Mouse (Mus musculus): Measurements from ENCODE around the gene Pygm. TPM values are rescaled to one million over a fixed set of nuclear protein-coding genes. Genes with fewer than 3 reads are reported as not detected.

Gene Pygm
- total and polyA plus RNA-seq, 2 experiments from 2014 or later = 10.4 to 11.9 TPM

- Histone ChIP-seq H3K27ac (no peak overlapping the region), H3K9ac (replicated peaks; ENCODE audit: low read length) (no peak overlapping the region), H3K4me1 (ENCODE audit: insufficient read depth, low read length) (peaks cover 4% of the 10 kb centered on the region; the same call in 1 of the 2 replicates), H3K4me2 (ENCODE audit: low read depth, low read length) (no peak overlapping the region), H3K9me3 (ENCODE audit: low read length) (no peaks in the 10 kb centered on the region), H3K4me3 (ENCODE audit: low read length) (no peak overlapping the region), H3K36me3 (ENCODE audit: insufficient read depth, low read length) (no peaks in the 10 kb centered on the region), H3K27me3 (ENCODE audit: insufficient read depth, low read length) (no peaks in the 10 kb centered on the region)
- 79% methylated on average over 11 of the region's 11 CpGs for WGBS
- no peak for TF ChIP-seq CTCF (IDR thresholded peaks at IDR 0.05; ENCODE audit: low read depth)
- ATAC-seq (no peak), DNase-seq (ENCODE audit: low spot score) (no peak)
Observed at GRCm38 (mm10) chr19:6384954-6385353, 755 bp downstream of the Pygm start.

- 82% methylated on average over 5 of the region's 5 CpGs for WGBS
- no peak for DNase-seq (ENCODE audit: low spot score)
Observed at GRCm38 (mm10) chr19:6385419-6385818, 1.2 kb downstream of the Pygm start.

GRCm38 (mm10) chr19:6385821-6386220, 1.6 kb downstream of the Pygm start:
- H3K9me3 ChIP-seq (ENCODE audit: low read length) = no peaks in the 10 kb centered on the region
- peaks cover 4% of the 10 kb centered on the region; the same call in 1 of the 2 replicates for H3K4me1 ChIP-seq (ENCODE audit: insufficient read depth, low read length)
- H3K27me3 ChIP-seq (ENCODE audit: insufficient read depth, low read length) = no peaks in the 10 kb centered on the region
- DNase-seq (ENCODE audit: low spot score) = no peak
- no peaks in the 10 kb centered on the region for H3K36me3 ChIP-seq (ENCODE audit: insufficient read depth, low read length)
- H3K4me3 ChIP-seq (ENCODE audit: low read length) = no peak overlapping the region
- TF ChIP-seq CTCF (IDR thresholded peaks at IDR 0.05; ENCODE audit: low read depth) = no peak
- H3K27ac ChIP-seq = no peak overlapping the region
- WGBS = 91% methylated on average over 7 of the region's 7 CpGs
- H3K4me2 ChIP-seq (ENCODE audit: low read depth, low read length) = no peak overlapping the region
- no peak overlapping the region for H3K9ac ChIP-seq (replicated peaks; ENCODE audit: low read length)
- ATAC-seq = no peak

More at GRCm38 (mm10) chr19:6385419-6385818, 1.2 kb downstream of the Pygm start:
- no peaks in the 10 kb centered on the region for H3K27me3 ChIP-seq (ENCODE audit: insufficient read depth, low read length)
- H3K4me3 ChIP-seq (ENCODE audit: low read length) = no peak overlapping the region
- H3K9me3 ChIP-seq (ENCODE audit: low read length) = no peaks in the 10 kb centered on the region
- no peaks in the 10 kb centered on the region for H3K36me3 ChIP-seq (ENCODE audit: insufficient read depth, low read length)
- TF ChIP-seq CTCF (IDR thresholded peaks at IDR 0.05; ENCODE audit: low read depth) = no peak
- no peak overlapping the region for H3K4me2 ChIP-seq (ENCODE audit: low read depth, low read length)
- H3K4me1 ChIP-seq (ENCODE audit: insufficient read depth, low read length) = peaks cover 4% of the 10 kb centered on the region; the same call in 1 of the 2 replicates
- no peak overlapping the region for H3K9ac ChIP-seq (replicated peaks; ENCODE audit: low read length)
- no peak overlapping the region for H3K27ac ChIP-seq
- ATAC-seq = no peak

- 62% methylated on average over 9 of the region's 9 CpGs for WGBS
- Histone ChIP-seq H3K9ac (replicated peaks; ENCODE audit: low read length) (no peak overlapping the region), H3K4me3 (ENCODE audit: low read length) (no peak overlapping the region), H3K27ac (no peak overlapping the region), H3K27me3 (ENCODE audit: insufficient read depth, low read length) (no peaks in the 10 kb centered on the region), H3K36me3 (ENCODE audit: insufficient read depth, low read length) (no peaks in the 10 kb centered on the region), H3K4me1 (ENCODE audit: insufficient read depth, low read length) (peaks cover 4% of the 10 kb centered on the region; the same call in 1 of the 2 replicates), H3K9me3 (ENCODE audit: low read length) (no peaks in the 10 kb centered on the region), H3K4me2 (ENCODE audit: low read depth, low read length) (no peak overlapping the region)
- no peak for TF ChIP-seq CTCF (IDR thresholded peaks at IDR 0.05; ENCODE audit: low read depth)
- no peak for DNase-seq (ENCODE audit: low spot score)
- no peak for ATAC-seq
Observed at GRCm38 (mm10) chr19:6386234-6386633, 2.0 kb downstream of the Pygm start.

- 73% methylated on average over 13 of the region's 13 CpGs for WGBS
Observed at GRCm38 (mm10) chr19:6388006-6388405, 3.8 kb downstream of the Pygm start.

GRCm38 (mm10) chr19:6389803-6390202, 5.6 kb downstream of the Pygm start:
- Histone ChIP-seq H3K4me1 (ENCODE audit: insufficient read depth, low read length) (no peaks in the 10 kb centered on the region), H3K9ac (replicated peaks; ENCODE audit: low read length) (peak overlapping the region; percentile 41), H3K27ac (0 out of 2 replicates have a peak overlapping the region, but pooled peaks have one; percentile 26), H3K9me3 (ENCODE audit: low read length) (no peaks in the 10 kb centered on the region), H3K36me3 (ENCODE audit: insufficient read depth, low read length) (no peaks in the 10 kb centered on the region), H3K4me3 (ENCODE audit: low read length) (peak overlapping the region; percentile 27), H3K4me2 (ENCODE audit: low read depth, low read length) (peak overlapping the region; percentile 55), H3K27me3 (ENCODE audit: insufficient read depth, low read length) (no peaks in the 10 kb centered on the region)
- DNase-seq (ENCODE audit: low spot score) (peak; percentile 48), ATAC-seq (peak; percentile 50; the same call in 1 of the 2 replicates)
- TF ChIP-seq CTCF (IDR thresholded peaks at IDR 0.05; ENCODE audit: low read depth) = no peak
- WGBS = 9% methylated on average over 16 of the region's 16 CpGs

More at GRCm38 (mm10) chr19:6388006-6388405, 3.8 kb downstream of the Pygm start:
- H3K27me3 ChIP-seq (ENCODE audit: insufficient read depth, low read length) = no peaks in the 10 kb centered on the region
- no peaks in the 10 kb centered on the region for H3K36me3 ChIP-seq (ENCODE audit: insufficient read depth, low read length)
- no peak overlapping the region for H3K4me2 ChIP-seq (ENCODE audit: low read depth, low read length)
- no peak overlapping the region for H3K4me3 ChIP-seq (ENCODE audit: low read length)
- DNase-seq (ENCODE audit: low spot score) (peak; percentile 27), ATAC-seq (no peak)
- no peak overlapping the region for H3K9ac ChIP-seq (replicated peaks; ENCODE audit: low read length)
- H3K9me3 ChIP-seq (ENCODE audit: low read length) = no peaks in the 10 kb centered on the region
- no peak overlapping the region for H3K27ac ChIP-seq
- peak; percentile 53 for TF ChIP-seq CTCF (IDR thresholded peaks at IDR 0.05; ENCODE audit: low read depth)
- H3K4me1 ChIP-seq (ENCODE audit: insufficient read depth, low read length) = peaks cover 4% of the 10 kb centered on the region; the same call in 1 of the 2 replicates

- DNase-seq (ENCODE audit: low spot score) (no peak), ATAC-seq (no peak)
- WGBS = 67% methylated on average over 6 of the region's 6 CpGs
- Histone ChIP-seq H3K4me3 (ENCODE audit: low read length) (no peak overlapping the region), H3K27ac (no peak overlapping the region), H3K4me2 (ENCODE audit: low read depth, low read length) (peak overlapping the region; percentile 55), H3K9me3 (ENCODE audit: low read length) (no peaks in the 10 kb centered on the region), H3K4me1 (ENCODE audit: insufficient read depth, low read length) (no peaks in the 10 kb centered on the region), H3K36me3 (ENCODE audit: insufficient read depth, low read length) (no peaks in the 10 kb centered on the region), H3K27me3 (ENCODE audit: insufficient read depth, low read length) (no peaks in the 10 kb centered on the region), H3K9ac (replicated peaks; ENCODE audit: low read length) (no peak overlapping the region; the same call in 1 of the 2 replicates)
- no peak for TF ChIP-seq CTCF (IDR thresholded peaks at IDR 0.05; ENCODE audit: low read depth)
Observed at GRCm38 (mm10) chr19:6390251-6390650, 6.1 kb downstream of the Pygm start.
